Mouse (Mus musculus) liver, adult 10 weeks (tissue): ENCODE results near the gene Tbc1d30. TPM values are rescaled to one million over a fixed set of nuclear protein-coding genes. Genes with fewer than 3 reads are reported as not detected.

Experiments used
- polyA plus RNA-seq: library from polyadenylated mRNA; stranded (reverse); fragments of 350-450 nt; fragmentation: Illumina TruSeq; extraction: RNeasy Lipid Tissue Mini Kit (QIAGEN cat#74804); gene quantifications from one replicate; pipeline ENCODE4 v1.2.3, GENCODE M21; 2014; ENCODE audit warnings: low read depth, low replicate concordance

Gene Tbc1d30
- polyA plus RNA-seq = 6.3 TPM

GRCm38 (mm10) chr10:121351066-121351581, at the start of gene Tbc1d30:
Gene Tbc1d30, minus strand, starts transcription at chr10:121351278.

DNA sequence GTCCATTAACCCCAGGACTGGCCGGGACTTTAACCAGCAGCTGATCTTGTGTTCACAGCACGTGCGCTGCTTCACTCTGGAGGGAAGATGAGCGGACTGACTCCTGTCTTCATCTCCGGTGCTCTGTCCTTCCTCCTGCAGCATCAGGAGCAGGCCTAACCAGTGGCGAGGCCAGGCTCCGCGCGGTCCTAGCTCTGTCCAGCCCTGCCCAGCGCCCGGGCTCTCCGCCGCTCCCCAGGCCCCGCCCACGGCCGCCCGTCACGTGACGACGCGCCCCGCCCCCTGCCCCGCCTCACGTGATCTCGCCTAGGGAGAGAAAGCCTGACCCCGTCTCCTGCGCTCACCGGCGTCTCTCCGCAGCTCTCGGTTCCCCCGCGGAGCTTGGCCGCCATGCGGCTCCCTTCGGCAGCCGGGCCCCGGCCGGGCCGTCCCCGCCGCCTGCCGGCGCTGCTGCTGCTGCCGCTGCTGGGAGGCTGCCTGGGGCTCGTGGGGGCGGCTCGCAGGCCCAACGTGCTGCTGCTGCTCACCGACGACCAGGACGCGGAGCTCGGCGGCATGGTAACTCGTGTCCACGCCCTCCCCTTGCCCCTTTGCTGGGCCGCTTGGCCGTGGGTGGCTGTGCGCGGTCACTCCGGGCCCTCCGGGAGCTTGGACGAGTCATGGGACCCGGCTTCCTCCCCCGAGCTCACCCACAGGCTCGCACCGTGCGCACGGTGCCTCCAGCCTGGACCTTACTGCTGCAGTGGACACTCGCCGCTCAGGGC, 13.9 kb upstream of the Tbc1d30 start, which contains the start of gene Gns:
Gene Gns (plus strand): TSS at position 290 of the 764 bp plus-strand sequence.

Other genes with a start within 250 kb of the Tbc1d30 start
- gene Gns, start 13.8 kb upstream of the Tbc1d30 start, polyA plus RNA-seq = 59.8 TPM
- gene Rassf3, start 125.1 kb upstream of the Tbc1d30 start, polyA plus RNA-seq = 18.4 TPM
- 35.7 TPM for gene Tbk1, start 235.5 kb upstream of the Tbc1d30 start, polyA plus RNA-seq